ENCODE assay signal across 9 mouse cellular contexts in the genomic region with DNA sequence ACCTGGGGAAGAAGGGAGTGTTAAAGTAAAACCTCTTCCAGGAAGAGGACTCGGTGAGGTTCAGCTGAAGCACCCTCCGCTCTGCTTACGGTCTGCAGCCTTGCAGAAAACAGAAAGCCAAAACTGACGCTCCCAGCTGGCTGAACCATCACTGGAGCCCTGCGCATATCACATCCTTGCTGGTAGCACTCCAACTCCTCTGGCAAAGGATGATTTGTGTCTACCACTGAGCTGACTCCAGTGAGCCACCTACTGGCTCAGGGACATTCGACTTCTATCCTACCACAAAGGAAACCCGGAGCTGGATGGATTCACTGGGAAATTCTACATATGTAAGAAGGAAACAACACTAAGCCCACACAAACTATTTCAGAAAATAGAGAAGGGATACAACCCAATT. TPM values are rescaled to one million over a fixed set of nuclear protein-coding genes. Genes with fewer than 3 reads are reported as not detected.
A peak's percentile ranks its signal among the peaks of the same experiment; 100 is the strongest.
DNase-seq lines count a peak whose midpoint lies in the region; ATAC-seq lines count a peak whose summit lies in the region.
"Had no signal": no experiment of that assay in that cellular context is flagged by ENCODE, and none has a peak within 500 bp of the region (broad histone marks: within the 10 kb centered on the region; RNA-seq: fewer than 3 reads in every experiment).

No protein-coding gene starts in this region.

- H3K36me3 ChIP-seq in embryonic facial prominence, embryonic 14.5 days (ENCODE audit: control insufficient read depth, insufficient read depth, low read length), result peaks cover 72% of the 10 kb centered on the region
- H3K36me3 ChIP-seq in embryonic facial prominence, embryonic 10.5 days (replicated peaks), result peaks cover 85% of the 10 kb centered on the region

- H3K4me3 ChIP-seq in embryonic facial prominence, embryonic 14.5 days (ENCODE audit: low read depth, low read length), result no peak overlapping the region
- H3K4me3 ChIP-seq in embryonic facial prominence, embryonic 10.5 days, result no peak overlapping the region
- H3K4me3 ChIP-seq: myocyte had no signal

- ATAC-seq in embryonic facial prominence, embryonic 14.5 days (ENCODE audit: low read depth), result no peak

- DNase-seq in embryonic facial prominence, embryonic 14.5 days (ENCODE audit: low spot score), result peak; percentile 43
- DNase-seq in embryonic facial prominence, embryonic 10.5 days (ENCODE audit: low spot score), result no peak
- DNase-seq in 3T3-L1 (ENCODE audit: low read depth, low spot score), result peak; percentile 44
- peak; percentile 63 to 73 for DNase-seq in cerebellum, adult 18-20 months
- peak; percentile 65 for DNase-seq in heart, adult 8-10 months (ENCODE audit: low spot score)
- DNase-seq in left cerebral cortex, postnatal 36 days (ENCODE audit: low spot score in 2 of 2), result peak; percentile 39 to 50
- DNase-seq in c-Kit-positive CD71-positive TER-119-positive erythroid progenitor cells, embryonic 14.5 days (ENCODE audit: low spot score), result no peak
- no peak for DNase-seq in thymus, postnatal 0 days (ENCODE audit: low spot score)

- H3K27me3 ChIP-seq in embryonic facial prominence, embryonic 14.5 days (replicated peaks; ENCODE audit: control insufficient read depth, insufficient read depth, low read length), result no peaks in the 10 kb centered on the region
- H3K27me3 ChIP-seq in embryonic facial prominence, embryonic 10.5 days (replicated peaks; ENCODE audit: low read depth, poor library complexity, severe bottlenecking), result no peaks in the 10 kb centered on the region

- H3K9me3 ChIP-seq in embryonic facial prominence, embryonic 14.5 days (ENCODE audit: control insufficient read depth, low read length), result no peaks in the 10 kb centered on the region
- no peaks in the 10 kb centered on the region for H3K9me3 ChIP-seq in embryonic facial prominence, embryonic 10.5 days

- H3K27ac ChIP-seq in embryonic facial prominence, embryonic 14.5 days (replicated peaks; ENCODE audit: low read depth, low read length), result no peak overlapping the region
- H3K27ac ChIP-seq in embryonic facial prominence, embryonic 10.5 days (replicated peaks), result no peak overlapping the region

- intact Hi-C loops in left cerebral cortex, postnatal 36 days (cut with DNase I), result no loop called here

- no peaks in the 10 kb centered on the region for H3K4me1 ChIP-seq in embryonic facial prominence, embryonic 14.5 days (ENCODE audit: control insufficient read depth, insufficient read depth, low read length)
- no peaks in the 10 kb centered on the region for H3K4me1 ChIP-seq in embryonic facial prominence, embryonic 10.5 days

- no peak overlapping the region for H3K4me2 ChIP-seq in embryonic facial prominence, embryonic 14.5 days (ENCODE audit: low read depth, low read length)

- 73% methylated on average over 7 of the region's 7 CpGs for WGBS in embryonic facial prominence, embryonic 14.5 days
- 79% methylated on average over 7 of the region's 7 CpGs for WGBS in embryonic facial prominence, embryonic 10.5 days

- no peak overlapping the region for H3K9ac ChIP-seq in embryonic facial prominence, embryonic 14.5 days (ENCODE audit: low read depth, low read length)

RNA-seq across cellular contexts. Expression of a gene that starts 18.8 kb away (rescaled TPM):
- polyA plus RNA-seq in embryonic facial prominence, embryonic 14.5 days (2014; fragmentation: Nextera tagmentation; extraction: Ambion mirVana), result 36.1 and 39.6 TPM in 2 replicates
- polyA plus RNA-seq in embryonic facial prominence, embryonic 10.5 days (2016; fragmentation: Nextera tagmentation; extraction: Ambion mirVana), result 20.8 and 28.4 TPM in 2 replicates
- total RNA-seq in heart, adult 8-10 months (2022), result 10 to 100 TPM; 23.6 to 32.6 (median 27.9) TPM
- total RNA-seq in left cerebral cortex, postnatal 36 days (2021), result 10 to 100 TPM; 46.7 to 54.8 TPM
- polyA plus RNA-seq in thymus, postnatal 0 days (2015; fragmentation: Nextera tagmentation; extraction: Ambion mirVana), result 27.5 TPM in 2 replicates

Comparison
In these comparisons a context has a peak if more than half of its experiments do, and no peak if none do; other contexts are left out.
1. DNase-seq: peak in embryonic facial prominence, embryonic 14.5 days (single experiment), 3T3-L1 (single experiment), cerebellum, adult 18-20 months (2 of 2), heart, adult 8-10 months (single experiment) and left cerebral cortex, postnatal 36 days (2 of 2); none in embryonic facial prominence, embryonic 10.5 days (single experiment), c-Kit-positive CD71-positive TER-119-positive erythroid progenitor cells, embryonic 14.5 days (single experiment) and thymus, postnatal 0 days (single experiment).